ENCODE assay signal across 7 mouse cellular contexts in the genomic region with DNA sequence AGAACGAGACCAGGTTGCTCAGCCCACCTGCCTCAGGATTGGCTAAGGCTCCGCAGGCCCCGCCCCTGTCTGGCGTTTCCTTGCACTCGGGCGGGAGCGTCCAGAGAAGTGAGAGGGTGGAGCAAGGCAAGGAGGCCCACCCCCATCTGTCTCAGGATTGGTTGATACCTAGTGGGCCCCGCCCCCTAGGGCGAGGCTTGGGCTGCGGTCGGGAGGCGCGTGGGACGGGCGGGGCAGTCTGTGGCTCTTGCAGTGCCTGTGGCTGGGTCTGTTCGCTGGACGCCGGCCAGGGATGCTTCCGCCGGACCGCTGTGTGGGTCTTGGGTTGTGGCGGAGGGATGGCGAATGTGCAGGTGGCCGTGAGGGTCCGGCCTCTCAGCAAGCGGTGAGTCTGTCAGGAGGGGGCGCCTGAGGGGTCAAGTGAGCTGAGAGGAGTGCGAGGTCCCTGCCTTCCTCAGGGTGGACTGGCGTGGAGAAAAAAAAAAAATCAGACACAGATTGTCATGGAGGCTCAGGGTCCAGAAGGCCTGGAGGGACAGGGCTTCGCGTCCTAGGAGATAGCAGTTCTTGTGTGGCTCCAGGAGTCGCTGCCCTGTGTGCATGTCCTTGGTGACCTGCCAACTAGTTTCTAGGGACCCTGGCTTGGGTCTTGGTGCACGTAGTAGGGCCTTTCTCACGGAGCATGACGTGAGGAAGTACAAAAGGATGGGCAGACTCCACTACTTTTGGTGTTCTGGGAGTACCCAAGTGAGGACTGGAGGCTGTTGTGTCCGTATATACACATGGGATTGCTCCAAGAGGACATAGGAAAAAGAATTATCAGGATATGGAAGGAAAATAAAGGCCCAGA. TPM values are rescaled to one million over a fixed set of nuclear protein-coding genes. Genes with fewer than 3 reads are reported as not detected.
DNase-seq lines count a peak whose midpoint lies in the region; ATAC-seq lines count a peak whose summit lies in the region.

Gene Stard9 (plus strand): TSS at position 236 of the 850 bp plus-strand sequence.

- H3K27me3 ChIP-seq in embryonic facial prominence, embryonic 12.5 days = no peaks in the 10 kb centered on the region
- no peaks in the 10 kb centered on the region for H3K27me3 ChIP-seq in limb, embryonic 11.5 days (ENCODE audit: control insufficient read depth, insufficient read depth, low read length)
- no peaks in the 10 kb centered on the region for H3K27me3 ChIP-seq in midbrain, embryonic 14.5 days (ENCODE audit: control insufficient read depth, insufficient read depth, low read length)

- peak; percentile 100 for ATAC-seq in embryonic facial prominence, embryonic 12.5 days (ENCODE audit: insufficient number of reproducible peaks, insufficient read depth, low FRiP score, low TSS enrichment)
- ATAC-seq in limb, embryonic 11.5 days (ENCODE audit: insufficient number of reproducible peaks, low FRiP score, low TSS enrichment, low read depth) = peak; percentile 100
- peak; percentile 100 for ATAC-seq in midbrain, embryonic 14.5 days (ENCODE audit: low FRiP score, low TSS enrichment)

- no peaks in the 10 kb centered on the region for H3K9me3 ChIP-seq in embryonic facial prominence, embryonic 12.5 days
- no peaks in the 10 kb centered on the region for H3K9me3 ChIP-seq in limb, embryonic 11.5 days (ENCODE audit: control insufficient read depth, low read length)
- H3K9me3 ChIP-seq in midbrain, embryonic 14.5 days (ENCODE audit: control insufficient read depth, low read length) = no peaks in the 10 kb centered on the region

- H3K27ac ChIP-seq in embryonic facial prominence, embryonic 12.5 days = 0 out of 2 replicates have a peak within 1 kb of the TSS, but pooled peaks have one; percentile 37
- no peak within 1 kb of the TSS for H3K27ac ChIP-seq in limb, embryonic 11.5 days (replicated peaks; ENCODE audit: low read depth, low read length)
- H3K27ac ChIP-seq in midbrain, embryonic 14.5 days (replicated peaks; ENCODE audit: low read depth, low read length) = peak within 1 kb of the TSS; percentile 71

- H3K4me1 ChIP-seq in embryonic facial prominence, embryonic 12.5 days = no peaks in the 10 kb centered on the region
- no peaks in the 10 kb centered on the region for H3K4me1 ChIP-seq in limb, embryonic 11.5 days (ENCODE audit: control insufficient read depth, insufficient read depth, low read length)
- peaks cover 8% of the 10 kb centered on the region; the same call in 1 of the 2 replicates for H3K4me1 ChIP-seq in midbrain, embryonic 14.5 days (ENCODE audit: control insufficient read depth, insufficient read depth, low read length)

- DNase-seq in adrenal gland, postnatal 25 days = peak; percentile 97
- peak; percentile 100 for DNase-seq in heart, adult 11 months
- peak; percentile 98 for DNase-seq in kidney, adult 18-20 months
- DNase-seq in limb, embryonic 11.5 days (ENCODE audit: low spot score) = peak; percentile 98
- peak; percentile 99 for DNase-seq in midbrain, embryonic 14.5 days
- peak; percentile 95 to 97 for DNase-seq in spleen, adult 18-20 months

- WGBS in embryonic facial prominence, embryonic 12.5 days = 2% methylated on average over 36 of the region's 36 CpGs
- WGBS in limb, embryonic 11.5 days = 2% methylated on average over 36 of the region's 36 CpGs
- 2% methylated on average over 35 of the region's 36 CpGs for WGBS in midbrain, embryonic 14.5 days

- peak within 1 kb of the TSS; percentile 53 for H3K4me3 ChIP-seq in embryonic facial prominence, embryonic 12.5 days
- H3K4me3 ChIP-seq in limb, embryonic 11.5 days (ENCODE audit: low read depth, low read length) = peak within 1 kb of the TSS; percentile 38
- peak within 1 kb of the TSS; percentile 55 for H3K4me3 ChIP-seq in midbrain, embryonic 14.5 days (replicated peaks; ENCODE audit: low read depth, low read length)

- H3K36me3 ChIP-seq in embryonic facial prominence, embryonic 12.5 days = peaks cover 3% of the 10 kb centered on the region; the same call in 1 of the 2 replicates
- no peaks in the 10 kb centered on the region for H3K36me3 ChIP-seq in limb, embryonic 11.5 days (ENCODE audit: control insufficient read depth, insufficient read depth, low read length)
- H3K36me3 ChIP-seq in midbrain, embryonic 14.5 days (ENCODE audit: control insufficient read depth, insufficient read depth, low read length) = no peaks in the 10 kb centered on the region

- H3K9ac ChIP-seq in embryonic facial prominence, embryonic 12.5 days = peak within 1 kb of the TSS; percentile 50
- H3K9ac ChIP-seq in limb, embryonic 11.5 days (ENCODE audit: low read length) = peak within 1 kb of the TSS; percentile 30; the same call in 1 of the 2 replicates
- peak within 1 kb of the TSS; percentile 70 for H3K9ac ChIP-seq in midbrain, embryonic 14.5 days (replicated peaks; ENCODE audit: low read length)

- peak within 1 kb of the TSS; percentile 61 for H3K4me2 ChIP-seq in embryonic facial prominence, embryonic 12.5 days (replicated peaks)
- peak within 1 kb of the TSS; percentile 57 for H3K4me2 ChIP-seq in limb, embryonic 11.5 days (ENCODE audit: low read depth, severe bottlenecking)
- H3K4me2 ChIP-seq in midbrain, embryonic 14.5 days (ENCODE audit: low read length) = peak within 1 kb of the TSS; percentile 63

RNA-seq across cellular contexts. Expression of gene Stard9, which starts in this region (rescaled TPM):
- 20.0 and 31.6 TPM in 2 replicates for total RNA-seq in adrenal gland, postnatal 25 days (2021)
- 6.3 and 6.4 TPM in 2 replicates for polyA plus RNA-seq in embryonic facial prominence, embryonic 12.5 days (2016; fragmentation: Nextera tagmentation; extraction: Ambion mirVana)
- 3.3 and 4.2 TPM in 2 replicates for polyA plus RNA-seq in limb, embryonic 11.5 days (2014; fragmentation: Nextera tagmentation; extraction: Ambion mirVana)
- 4.7 and 4.8 TPM in 2 replicates for polyA plus RNA-seq in midbrain, embryonic 14.5 days (2014; fragmentation: Nextera tagmentation; extraction: Ambion mirVana)
